Mouse (Mus musculus): ENCODE data around the gene Olfr619.

Gene Olfr619

DNA sequence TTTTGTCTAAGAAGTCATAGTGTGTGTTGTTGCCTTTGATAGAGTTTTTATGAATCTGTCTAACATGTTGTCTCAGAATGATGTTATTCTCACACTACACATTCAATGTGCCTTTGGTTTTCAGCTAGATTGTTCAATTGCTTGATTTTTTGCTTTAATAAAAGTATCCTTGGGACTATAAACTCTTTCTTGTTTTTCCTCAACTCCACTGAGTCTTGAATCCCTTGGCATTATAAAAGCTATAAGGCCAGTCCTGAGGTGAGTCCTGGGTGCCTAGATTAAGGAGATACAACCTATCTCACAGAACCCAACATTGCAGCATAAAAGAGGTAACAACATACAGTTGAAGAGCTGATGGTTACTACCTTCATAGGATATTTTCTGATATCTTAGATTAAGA is at the start of gene Olfr619:
Gene Olfr619 (plus strand): TSS at position 301 of the 400 bp plus-strand sequence.
- no peak for DNase-seq (ENCODE audit: low read depth, low spot score)

DNA sequence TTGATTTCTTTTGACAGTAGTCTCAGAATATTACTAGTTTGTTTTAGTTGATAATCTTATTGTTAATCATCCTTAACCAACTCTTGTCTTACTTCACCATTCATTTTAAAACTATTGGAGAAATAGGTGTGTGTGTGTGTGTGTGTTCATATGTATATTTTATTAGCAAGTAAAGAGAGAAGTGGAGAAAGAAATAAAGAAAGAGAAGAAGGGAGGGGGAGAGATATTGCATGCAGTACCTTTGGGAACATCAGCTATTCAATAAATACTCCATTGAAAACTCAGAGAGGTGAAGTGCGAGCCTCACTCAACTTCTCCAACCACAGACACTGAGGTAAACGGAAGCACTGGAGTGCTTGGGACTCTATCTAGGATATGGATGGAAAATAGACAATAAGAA is 44.6 kb upstream of the Olfr619 start, which contains the start of gene Olfr615:
Gene Olfr615 (plus strand): TSS at position 301 of the 400 bp plus-strand sequence.
- DNase-seq (ENCODE audit: low read depth, low spot score): no peak

DNA sequence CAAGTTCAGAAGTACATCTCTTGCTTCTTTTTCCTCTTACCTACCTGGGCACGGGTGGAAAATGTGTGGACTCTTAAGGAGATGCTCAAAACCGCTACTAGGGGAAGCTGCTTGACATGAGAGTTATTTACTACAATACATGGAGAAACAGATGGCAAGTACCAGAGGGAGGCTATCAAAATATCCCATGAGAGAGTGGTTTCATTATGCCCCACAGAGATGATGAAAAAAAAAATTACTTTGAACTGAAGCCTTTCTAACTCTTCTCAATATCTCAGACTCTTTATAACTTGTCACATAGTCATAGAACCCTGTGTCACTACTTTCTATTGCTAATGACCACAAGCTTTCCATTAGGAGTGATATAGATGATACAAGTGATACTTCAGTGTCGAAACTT is 31.3 kb upstream of the Olfr619 start, which contains the start of gene Olfr616:
Gene Olfr616 (minus strand): TSS at position 101 of the 400 bp plus-strand sequence.
- DNase-seq (ENCODE audit: low read depth, low spot score): no peak

DNA sequence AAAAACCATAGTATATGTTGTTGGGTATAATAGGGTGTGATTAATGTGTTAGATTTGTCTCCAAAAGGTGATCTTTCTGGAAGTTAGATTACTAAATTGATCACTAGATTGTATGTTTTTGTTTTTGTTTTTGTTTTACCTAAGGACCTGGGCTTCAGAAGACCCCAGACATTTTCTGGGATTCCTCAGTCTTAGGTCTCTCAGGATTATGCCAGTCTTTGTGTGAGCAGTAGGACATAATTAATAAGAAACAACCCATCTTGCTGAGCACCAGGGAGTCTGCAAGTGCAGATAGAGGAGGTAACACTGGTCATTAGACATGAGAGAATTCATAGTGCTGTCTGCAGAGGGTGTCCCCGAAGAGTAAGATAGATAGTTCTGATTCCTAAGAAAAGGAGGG is 27.6 kb upstream of the Olfr619 start, which contains the start of gene Olfr617:
Gene Olfr617 (plus strand): TSS at position 301 of the 400 bp plus-strand sequence.
- no peak for DNase-seq (ENCODE audit: low read depth, low spot score)

DNA sequence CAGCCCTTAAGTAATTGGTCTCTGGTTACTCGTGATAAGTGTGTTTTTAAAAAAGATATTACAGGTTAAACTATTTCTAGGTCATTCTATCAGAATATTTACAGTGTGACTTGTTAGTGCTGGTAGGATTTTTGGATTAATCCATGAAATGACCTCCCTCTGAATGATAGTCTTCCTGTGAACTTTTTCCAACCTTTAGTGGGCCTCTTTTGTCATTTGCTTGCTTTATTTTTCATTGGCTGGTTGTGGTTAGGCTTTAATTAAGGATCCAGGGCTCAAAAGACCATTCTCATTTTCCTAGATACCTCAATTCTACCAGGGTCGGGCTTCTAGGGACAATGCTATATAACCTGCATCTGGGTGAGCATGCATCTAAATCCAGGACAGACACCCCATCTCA is 10.6 kb upstream of the Olfr619 start, which contains the start of gene Olfr618:
Gene Olfr618 (plus strand): TSS at position 301 of the 400 bp plus-strand sequence.
- no peak for DNase-seq (ENCODE audit: low read depth, low spot score)

DNA sequence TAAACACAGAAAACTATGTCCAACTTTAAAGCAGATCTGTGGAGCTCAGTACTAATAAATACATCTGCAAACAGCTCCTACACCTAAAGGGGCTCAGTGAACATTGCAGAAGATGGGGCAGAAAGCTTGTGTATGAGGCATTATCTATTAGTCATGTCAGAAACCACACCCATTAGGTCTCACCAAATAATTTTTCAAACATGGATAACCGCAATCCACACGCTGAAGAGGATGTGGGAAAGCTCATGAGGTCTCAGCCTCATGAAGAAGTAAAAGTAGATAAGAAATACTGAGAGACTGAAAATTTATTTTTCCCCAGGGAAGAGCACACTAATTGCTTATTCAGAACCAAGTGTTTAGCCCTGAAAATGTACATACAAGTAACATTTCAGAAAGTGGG is 7.0 kb downstream of the Olfr619 start:
- no peak for DNase-seq (ENCODE audit: low read depth, low spot score)

DNA sequence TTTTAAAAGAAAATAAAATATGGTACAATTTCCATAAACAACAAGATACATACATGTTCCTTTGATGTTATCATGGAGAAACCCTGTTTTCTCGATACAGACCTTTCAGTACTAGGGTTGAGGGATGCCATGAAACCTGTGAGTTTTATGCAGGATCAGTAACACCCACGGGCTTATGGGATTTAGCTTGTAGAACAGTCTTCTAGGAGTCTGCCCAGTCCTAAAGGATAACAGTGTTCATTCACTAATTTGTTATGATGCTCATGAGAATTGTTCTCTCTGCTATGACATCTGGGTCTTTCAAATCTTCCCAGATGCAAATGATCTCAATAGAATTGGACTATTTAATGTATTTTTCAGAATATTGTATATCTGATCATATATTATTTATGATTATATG is 12.1 kb downstream of the Olfr619 start, which contains the start of gene Olfr620:
Gene Olfr620 (minus strand): TSS at position 101 of the 400 bp plus-strand sequence.
- DNase-seq (ENCODE audit: low read depth, low spot score): no peak

DNA sequence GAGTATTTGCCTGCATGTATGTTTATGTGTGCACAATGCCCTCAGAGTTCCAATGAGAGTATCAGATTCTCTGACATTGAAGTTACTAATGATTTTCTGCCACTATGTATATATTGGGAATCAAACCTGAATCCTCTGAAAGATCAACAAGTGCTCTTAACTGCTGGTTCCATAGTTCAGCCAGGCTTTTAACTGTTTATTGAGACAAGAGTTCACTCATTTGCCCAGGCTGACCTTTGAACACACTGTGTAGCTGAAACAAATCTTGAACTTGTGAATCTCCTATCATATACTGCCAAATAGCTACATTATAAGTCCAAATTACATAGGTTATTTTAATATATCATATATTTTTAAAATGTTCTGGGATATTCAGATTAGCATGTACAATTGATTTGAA is 36.4 kb downstream of the Olfr619 start:
- no peak for DNase-seq (ENCODE audit: low read depth, low spot score)

DNA sequence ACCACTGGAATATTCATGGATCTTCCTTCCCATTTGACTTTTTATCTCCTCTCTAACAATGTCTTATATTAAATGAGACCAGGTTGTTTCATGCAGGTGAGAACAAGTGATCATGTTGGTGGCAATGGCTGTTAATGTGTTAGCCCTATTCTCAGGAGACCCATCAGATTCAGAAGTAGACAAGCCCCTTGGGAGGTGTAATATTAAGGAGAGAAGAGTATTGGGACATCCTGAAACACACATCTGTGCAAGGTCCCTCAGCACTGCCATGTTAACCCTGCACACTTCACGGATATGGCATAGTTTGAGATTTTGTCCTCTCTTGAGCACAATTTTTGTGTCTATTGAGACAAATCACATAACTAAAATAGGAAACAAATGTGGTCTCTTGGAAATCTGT is 42.2 kb downstream of the Olfr619 start, which contains the start of gene Olfr622:
Gene Olfr622 (minus strand): TSS at position 101 of the 400 bp plus-strand sequence.
- no peak for DNase-seq (ENCODE audit: low read depth, low spot score)

DNA sequence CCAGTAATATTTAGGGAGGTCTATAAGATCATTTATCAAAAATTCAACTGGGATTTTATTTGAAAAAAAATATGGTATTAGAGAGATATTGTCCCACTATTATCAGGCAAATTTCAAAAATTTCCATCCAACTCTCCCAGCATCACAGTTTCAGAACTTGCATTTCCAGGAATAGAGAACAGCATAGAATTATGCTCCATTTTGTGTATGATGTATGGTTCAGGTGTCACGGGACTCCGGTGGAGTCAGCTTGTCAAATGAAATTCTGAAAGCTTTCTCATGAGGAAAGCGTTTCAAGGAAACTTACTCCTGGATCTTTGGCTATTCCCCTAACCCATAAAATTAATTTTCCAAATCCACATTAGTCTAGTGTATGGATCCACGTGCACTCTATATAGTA is 43.7 kb downstream of the Olfr619 start:
- DNase-seq (ENCODE audit: low read depth, low spot score): no peak
